18 mouse cellular contexts compared by ENCODE assay signal in the genomic region with DNA sequence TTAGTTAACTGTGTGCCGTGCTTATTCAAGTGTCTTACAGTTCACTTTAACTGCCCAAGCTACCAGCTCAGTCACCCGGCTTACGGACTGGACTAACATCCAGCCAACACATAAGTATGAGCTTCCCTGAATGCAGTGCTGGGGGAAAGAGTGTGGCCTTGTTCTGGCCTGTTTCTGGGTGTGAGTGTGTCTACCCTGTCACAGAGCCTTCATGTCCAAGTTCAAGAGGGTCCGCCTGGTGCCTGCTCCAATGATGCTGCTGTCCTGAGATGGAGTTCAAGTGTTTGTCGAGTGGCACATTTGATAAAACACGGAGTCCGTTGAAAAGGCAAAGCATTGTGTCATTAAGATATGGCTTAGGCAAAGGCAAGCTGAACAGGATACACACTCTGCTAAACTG.
"Had no signal": no experiment of that assay in that cellular context is flagged by ENCODE, and none has a peak within 500 bp of the region (broad histone marks: within the 10 kb centered on the region; RNA-seq: fewer than 3 reads in every experiment).

No protein-coding gene starts in this region.

- DNase-seq: lung, postnatal 10 days; lung, postnatal 4 days; midbrain, embryonic 14.5 days; retina, postnatal 1 day; right cerebral cortex, adult 18-20 months; right cerebral cortex, postnatal 25 days; right cerebral cortex, postnatal 4 days; spleen, adult 18-20 months; thymus, adult 18-20 months; thymus, postnatal 14 days; thymus, postnatal 36 days had no signal

- H3K4me3 ChIP-seq: midbrain, embryonic 10.5 days; midbrain, embryonic 12.5 days; myocyte; neural tube, embryonic 13.5 days; neural tube, embryonic 15.5 days had no signal

- H3K4me1 ChIP-seq: midbrain, embryonic 10.5 days; midbrain, embryonic 12.5 days; neural tube, embryonic 13.5 days; neural tube, embryonic 15.5 days had no signal

- H3K9ac ChIP-seq: lung, embryonic 14.5 days; midbrain, embryonic 12.5 days; neural tube, embryonic 13.5 days; neural tube, embryonic 15.5 days had no signal

- H3K27ac ChIP-seq: midbrain, embryonic 10.5 days; midbrain, embryonic 12.5 days; neural tube, embryonic 13.5 days; neural tube, embryonic 15.5 days had no signal

- H3K27me3 ChIP-seq: midbrain, embryonic 12.5 days; neural tube, embryonic 13.5 days; neural tube, embryonic 15.5 days had no signal

- H3K4me2 ChIP-seq: lung, embryonic 14.5 days; midbrain, embryonic 12.5 days; neural tube, embryonic 13.5 days; neural tube, embryonic 15.5 days had no signal

- ATAC-seq: midbrain, embryonic 16.5 days had no signal

- H3K9me3 ChIP-seq: midbrain, embryonic 10.5 days; midbrain, embryonic 12.5 days; neural tube, embryonic 13.5 days; neural tube, embryonic 15.5 days had no signal

- H3K36me3 ChIP-seq: midbrain, embryonic 10.5 days; midbrain, embryonic 12.5 days; neural tube, embryonic 13.5 days; neural tube, embryonic 15.5 days had no signal
